Mouse (Mus musculus): ENCODE results near the gene Slc35a3.
"Not testable (repeated sequence)": the region's sequence is repeated elsewhere in the genome, so short reads cannot be mapped to it uniquely, and the experiment has no call there.

- not testable (repeated sequence) for TF ChIP-seq CTCF, EP300 (IDR thresholded peaks at IDR 0.05)
Observed at GRCm38 (mm10) chr3:116654051-116654450, 58.6 kb downstream of the Slc35a3 start.

Data from lung, postnatal 0 days (tissue).